Mouse (Mus musculus): ENCODE measurements at regions not wholly inside any gene's neighbourhood (a gene's known extent, or its start where the extent isn't known, plus 50 kb on each side); places are given as distances from the start of the nearest gene placed in this dataset.

DNA sequence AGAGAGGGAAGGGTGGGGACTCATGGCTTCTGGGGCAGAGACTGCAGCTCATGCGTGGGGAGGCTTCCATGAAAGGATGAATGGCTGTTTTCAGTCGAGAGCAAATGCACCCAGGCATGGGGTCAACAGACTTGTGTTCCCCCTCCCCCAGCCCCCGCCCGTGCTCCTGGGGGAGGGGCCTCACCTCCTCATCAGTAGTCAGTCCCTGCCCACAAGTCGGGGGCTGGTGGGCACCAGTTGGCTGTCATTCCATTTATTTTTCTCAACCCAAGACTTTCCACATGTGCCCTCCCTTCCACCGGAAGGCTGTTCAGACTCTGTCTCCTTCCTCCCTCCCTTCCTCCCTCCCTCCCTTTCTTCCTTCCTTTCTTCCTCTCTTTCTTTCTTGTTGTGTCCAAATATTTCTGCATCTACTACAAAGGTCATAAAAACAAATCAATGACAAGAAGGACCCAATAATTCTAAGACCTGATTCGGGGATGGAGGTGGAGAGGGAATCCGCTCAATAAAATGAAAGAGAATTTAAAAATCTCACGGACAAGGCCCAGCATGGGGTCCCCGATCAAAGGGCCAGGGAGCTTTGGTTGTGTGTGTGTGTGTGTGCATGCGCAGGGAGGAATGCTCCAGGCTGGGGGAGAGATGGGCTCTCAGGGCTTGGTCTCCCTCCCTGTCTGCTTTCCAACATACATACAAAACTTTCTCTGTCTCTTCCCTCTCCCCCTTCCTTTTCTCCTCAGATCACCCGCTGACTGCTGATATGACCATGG, 57.7 kb downstream of the Rpl14 start:
- no peak for DNase-seq

DNA sequence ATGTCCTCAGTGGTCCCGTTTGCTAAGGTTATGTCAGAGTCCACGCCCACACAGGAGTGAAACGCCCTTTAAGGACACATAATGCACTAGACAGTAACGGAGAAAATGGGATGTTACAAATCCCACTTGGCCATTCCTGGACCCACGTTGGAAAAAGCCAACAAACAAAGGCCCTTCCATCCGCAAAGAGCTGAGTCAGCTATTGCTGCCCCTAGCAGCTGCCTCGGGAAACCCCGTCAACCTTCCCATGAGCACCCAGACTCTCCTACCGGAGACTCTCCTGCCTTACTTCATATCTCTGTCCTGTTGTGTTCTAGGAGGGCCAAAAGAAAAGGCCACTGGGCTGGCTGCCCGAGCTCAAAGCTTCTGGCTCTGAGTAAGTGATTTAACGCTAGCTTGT, 58.4 kb downstream of the Rpl14 start:
- no peak for DNase-seq

DNA sequence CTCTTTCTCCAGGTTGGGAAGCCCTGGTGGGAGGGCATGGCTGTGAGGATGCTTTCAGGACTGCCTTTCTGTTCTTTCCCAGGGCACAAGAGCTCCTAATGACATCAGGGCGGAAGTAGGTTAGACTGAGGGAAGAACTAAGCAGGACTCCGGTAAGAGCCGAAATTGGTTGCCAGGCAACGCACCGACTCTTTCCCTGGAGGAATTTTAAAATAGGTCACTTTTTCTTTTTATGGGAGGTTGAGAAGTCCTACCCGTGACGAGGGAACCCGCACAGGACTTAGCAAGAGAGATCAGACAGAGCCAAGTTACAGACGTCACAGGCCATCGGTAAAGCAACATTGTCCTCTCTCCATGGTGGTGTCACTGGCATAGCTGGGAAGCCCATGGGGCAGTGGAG, 61.6 kb downstream of the Rpl14 start:
- no peak for DNase-seq

DNA sequence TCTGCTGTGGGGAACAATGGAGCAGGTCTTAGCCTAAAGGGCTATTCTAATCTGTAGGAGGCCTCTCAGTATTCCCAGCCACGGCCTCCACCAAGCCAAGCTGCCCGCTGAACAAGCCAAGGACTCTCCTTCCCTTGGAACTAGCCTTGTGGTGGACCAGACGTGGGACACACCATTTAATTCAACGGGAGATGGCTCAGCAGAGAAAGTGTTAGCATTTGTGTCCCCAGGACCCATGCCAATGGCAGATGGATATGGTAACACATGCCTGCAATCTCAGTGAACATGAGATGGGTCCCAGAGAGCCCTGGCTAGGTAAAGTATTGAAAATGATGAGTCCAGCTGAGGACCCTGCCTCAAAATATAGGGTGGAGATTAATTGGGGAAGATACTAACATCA, 71.4 kb downstream of the Rpl14 start:
- no peak for DNase-seq

DNA sequence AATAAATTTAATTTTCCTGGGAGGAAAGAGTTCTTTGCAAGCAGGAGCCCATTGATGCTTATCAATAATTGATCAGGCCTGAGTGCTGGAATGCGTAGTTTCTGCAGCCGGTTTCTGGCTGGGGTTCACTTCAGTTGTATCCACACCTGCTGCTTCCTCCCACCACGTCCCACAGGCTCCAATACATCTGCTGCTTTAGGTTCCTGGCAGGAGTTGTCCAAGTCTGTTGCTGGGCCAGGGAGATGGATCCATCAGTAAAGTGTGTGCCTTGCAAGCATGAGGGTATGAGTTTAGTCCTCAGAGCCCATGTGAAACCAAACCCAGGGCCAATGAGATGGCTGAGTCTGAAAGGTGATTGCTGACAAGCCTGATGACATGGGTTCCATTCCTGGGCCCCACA, 72.1 kb downstream of the Rpl14 start:
- no peak for DNase-seq

DNA sequence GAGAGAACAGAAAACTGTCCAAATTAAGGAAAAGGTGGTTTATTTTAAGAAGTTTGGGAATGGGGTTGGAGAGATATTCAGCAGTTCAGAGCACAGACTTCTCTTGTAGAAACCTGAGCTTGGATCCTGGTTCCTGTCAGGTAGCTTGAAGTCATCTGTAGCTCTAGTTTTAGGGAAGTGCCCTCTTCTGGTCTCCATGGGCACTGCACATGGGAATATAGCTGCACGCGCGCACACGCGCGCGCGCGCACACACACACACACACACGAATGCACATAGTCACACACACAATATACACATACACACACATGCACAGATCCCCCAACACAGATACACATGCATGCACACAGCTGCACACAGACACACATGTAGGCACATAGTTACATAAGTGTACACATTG, 74.5 kb downstream of the Rpl14 start:
- DNase-seq, result no peak

DNA sequence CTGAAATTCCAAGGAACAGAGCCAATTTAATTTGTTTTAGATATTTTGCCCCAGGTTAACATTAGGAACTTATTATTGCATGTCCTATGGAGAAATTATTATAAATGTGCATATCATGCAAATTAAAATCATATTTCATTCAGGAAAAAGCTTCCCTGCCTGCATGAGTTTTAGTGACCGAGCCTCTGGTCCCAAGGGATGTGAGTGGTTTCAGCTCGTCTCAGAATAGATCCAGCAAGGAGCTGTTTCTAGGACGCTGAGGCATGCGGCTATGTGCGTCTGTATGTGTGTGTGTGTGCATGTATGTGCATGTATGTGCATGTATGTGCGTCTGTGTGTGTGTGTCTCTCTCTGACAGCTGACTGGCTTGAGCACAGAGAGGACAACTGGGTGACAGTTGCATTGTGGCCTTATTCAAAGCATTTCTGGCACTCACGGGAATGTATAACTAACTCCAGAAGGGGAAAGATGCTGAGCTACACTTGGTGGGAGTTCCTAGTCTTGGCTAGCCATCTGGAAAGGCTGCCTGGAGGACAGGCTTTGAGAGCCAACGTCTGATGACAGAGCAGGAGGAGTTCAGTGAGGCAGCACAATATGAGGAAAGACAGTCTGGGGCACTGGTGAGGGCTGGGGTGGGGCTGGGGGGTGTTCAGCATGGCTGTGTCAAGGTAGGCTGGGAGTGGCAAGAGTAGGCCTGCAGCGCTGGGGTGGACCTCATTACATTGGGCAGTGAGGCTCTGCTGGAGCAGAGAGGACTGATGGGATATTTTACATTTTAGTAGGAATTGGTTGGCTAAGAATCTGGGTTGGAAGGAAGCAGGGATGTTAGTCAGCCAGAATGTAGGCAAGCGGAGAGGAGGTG, 75.8 kb downstream of the Rpl14 start:
- no peak for DNase-seq

DNA sequence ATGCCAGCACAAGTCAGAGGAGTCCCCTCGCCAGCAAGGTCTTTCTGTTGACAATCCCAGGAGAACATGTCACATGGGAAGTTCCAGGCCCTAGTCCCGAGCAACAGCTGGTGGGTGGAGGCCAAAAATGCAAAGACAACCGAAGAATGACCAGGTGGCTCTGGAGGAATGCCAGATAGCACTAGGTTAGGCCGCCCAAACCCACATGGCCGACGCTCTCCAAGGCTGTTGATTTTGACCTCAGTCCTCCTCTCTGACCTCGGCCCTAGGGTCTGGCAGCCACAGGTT, 76.4 kb downstream of the Rpl14 start:
- DNase-seq, result no peak

DNA sequence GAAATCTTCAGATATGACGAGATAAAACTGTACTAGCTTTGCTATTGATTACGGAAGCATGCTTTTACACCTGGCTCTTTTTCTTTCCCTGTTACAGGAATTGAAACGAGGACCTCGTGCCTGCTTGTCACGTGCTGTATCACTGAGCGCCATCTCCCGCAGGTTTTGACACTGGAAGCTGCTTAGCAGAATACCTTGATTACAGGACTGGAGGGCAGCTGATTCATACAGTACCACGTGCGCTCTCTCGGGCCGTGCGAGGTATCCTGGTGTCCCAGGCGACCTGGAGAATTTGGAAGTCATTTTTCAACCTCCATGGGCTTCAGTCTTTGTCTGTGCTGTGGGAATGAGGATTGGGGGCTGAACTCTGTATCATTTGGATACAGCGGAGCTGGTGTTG, 81.5 kb downstream of the Rpl14 start:
- no peak for DNase-seq

DNA sequence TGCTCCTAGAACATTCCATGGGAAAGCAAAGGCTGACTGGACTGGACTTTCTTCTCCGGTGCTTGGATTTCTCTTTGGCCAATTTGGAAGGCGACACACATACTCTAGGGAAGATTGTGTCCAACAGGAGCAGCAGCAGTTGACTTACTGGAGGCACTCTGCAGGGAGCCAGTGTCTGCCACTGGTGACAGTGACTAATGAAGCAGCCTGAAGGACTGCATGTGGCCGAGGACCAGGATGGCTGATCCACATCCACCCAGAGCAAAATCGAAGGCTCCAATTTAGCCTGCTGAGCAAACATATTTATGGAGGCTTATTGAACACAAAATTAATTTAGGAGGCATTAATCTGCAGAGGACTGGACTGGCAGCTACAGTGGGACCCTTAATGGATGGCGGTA, 81.9 kb downstream of the Rpl14 start:
- DNase-seq, result no peak

DNA sequence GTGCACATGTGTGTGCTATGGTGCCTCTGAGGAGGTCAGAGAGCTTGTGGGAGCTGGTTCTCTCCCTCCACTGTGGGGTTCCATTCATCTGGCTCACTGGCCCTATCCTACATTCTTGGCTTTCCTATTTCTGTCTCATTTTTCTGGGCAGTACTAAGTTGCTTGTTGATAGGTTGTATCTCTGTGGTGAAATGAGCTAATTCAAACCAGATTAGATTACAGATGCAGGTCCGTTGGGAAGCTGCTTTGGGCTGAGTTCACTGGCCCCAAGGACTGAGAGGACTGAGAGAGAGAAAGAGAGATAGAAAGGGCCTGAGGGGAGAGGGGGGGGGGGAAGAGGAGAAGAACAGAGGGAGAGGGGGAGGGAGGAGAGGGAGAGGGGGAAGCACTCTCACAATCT, 83.5 kb downstream of the Rpl14 start:
- DNase-seq, result no peak

DNA sequence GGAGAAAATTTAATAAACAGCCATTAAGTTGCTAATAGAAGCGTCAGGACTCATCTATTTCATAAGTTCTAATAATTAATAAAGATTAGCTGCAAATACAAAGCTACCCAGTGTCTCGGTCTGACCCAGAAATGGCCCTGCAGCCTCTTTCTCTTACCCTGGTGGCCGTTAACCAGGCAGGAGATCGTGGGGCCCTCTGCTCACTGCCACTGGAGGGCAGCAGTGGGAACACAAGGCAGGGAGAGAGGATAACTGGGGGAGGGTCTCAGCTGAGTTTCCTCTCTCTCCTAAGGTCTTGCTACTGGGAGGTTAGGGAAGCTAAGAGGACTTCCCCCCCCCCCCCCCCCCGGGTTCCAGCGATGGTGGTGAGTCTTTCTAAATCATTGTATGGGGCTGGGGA, 85.7 kb downstream of the Rpl14 start:
- peak; percentile 69 for DNase-seq

DNA sequence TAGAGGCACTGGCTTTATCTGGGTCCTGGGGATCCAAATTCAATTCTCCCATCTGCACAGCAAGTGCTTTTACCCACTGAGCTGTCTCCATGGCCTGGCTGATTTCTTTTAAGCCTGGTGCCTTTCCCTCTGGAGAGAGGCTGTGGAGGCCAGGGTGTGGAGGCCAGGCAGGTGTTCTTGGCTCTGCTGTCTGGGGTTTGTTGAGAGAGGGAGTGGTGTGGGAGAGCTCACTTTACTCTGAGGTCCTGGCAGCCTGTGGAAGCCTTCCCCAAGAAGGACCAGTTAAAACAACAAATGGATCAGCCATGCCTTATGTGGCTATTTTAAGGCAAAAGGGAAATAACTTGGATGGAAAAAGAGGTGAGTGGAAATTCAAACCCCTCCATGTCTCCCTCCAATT, 86.5 kb downstream of the Rpl14 start:
- no peak for DNase-seq

DNA sequence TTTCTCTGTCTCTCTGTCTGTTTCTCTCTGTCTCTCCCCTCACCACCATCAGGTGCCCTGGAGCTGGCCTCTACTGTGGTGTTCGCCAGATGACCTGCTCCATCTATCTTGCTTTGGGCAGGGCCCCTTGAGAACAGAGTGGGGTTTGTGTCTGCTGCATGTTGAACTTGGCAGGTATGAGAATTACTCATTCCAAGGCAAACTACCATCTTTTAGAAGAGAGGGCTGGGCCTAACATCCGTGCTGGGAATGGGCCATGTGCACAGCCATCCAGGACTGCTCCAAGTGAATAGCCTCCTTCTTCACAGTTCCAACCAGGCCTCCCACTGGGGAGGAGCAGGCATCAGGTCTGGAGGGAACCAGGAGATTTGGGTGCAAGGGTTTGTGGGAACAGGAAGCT, 87.3 kb downstream of the Rpl14 start:
- no peak for DNase-seq

DNA sequence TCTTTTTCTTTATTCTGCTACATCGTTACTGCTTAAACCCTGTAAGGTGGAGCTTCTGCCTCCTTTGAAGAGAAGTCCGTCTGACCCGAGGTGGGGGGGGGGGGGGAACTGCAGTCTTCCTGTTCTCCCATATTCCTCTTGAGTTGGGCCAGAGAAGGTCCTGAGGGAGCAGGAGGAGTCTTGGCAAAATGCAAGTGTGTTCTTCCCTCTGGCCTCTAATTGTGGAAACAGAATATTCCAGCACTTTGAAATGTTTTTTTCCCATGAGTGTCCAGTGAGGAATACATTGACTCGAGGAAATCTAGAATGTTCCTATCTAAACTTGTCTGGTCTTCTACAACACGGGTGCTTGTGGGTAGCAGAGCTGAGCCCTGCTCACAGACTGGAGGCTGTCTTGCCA, 90.0 kb downstream of the Rpl14 start:
- no peak for DNase-seq

DNA sequence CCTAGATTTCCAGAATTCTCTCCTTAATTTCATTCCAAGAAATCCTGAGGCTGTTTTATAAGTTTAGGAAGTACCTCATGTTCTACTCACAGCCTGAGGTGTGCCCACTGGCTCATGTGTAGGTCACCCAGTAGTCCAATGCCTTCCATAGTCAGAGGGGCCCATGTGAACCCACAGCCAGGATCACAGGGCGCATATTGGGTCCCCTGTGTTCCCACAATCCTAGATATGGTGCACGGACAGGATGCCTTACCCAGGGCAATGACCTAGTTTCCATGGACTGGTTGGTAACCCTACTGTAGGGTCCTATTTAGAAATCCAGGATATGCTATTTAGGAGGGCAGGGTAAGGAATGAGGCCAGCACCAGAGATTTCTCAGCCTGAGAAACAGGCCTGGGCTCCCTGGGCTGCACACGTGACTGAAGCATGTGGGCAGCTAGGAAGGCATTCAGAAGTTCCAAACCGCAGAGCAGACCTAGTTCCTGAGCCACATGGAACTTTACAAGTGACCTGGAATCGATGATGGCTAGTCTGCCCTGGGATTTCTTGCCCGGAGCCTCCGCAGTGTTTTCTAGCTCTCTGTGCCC, 90.5 kb downstream of the Rpl14 start:
- no peak for DNase-seq

DNA sequence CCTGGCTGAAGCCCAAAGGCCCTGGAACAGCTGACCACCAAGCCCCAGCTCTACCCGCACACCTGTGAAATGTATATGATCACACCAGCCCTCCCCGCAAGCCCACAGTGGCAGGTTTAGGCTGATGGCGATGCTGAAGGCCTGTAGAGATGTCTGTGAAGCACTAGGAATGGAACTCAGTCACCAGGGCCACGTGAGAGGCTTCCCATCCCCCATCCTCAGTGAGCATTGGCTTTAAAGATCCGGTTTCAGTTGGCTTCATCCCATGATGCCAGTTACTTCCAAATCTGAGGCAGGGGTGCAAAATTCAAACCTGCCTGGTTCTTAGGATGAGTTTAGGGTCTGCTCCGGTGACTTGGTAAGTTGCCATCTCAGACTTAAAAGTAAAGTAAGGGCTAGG, 91.9 kb downstream of the Rpl14 start:
- no peak for DNase-seq

DNA sequence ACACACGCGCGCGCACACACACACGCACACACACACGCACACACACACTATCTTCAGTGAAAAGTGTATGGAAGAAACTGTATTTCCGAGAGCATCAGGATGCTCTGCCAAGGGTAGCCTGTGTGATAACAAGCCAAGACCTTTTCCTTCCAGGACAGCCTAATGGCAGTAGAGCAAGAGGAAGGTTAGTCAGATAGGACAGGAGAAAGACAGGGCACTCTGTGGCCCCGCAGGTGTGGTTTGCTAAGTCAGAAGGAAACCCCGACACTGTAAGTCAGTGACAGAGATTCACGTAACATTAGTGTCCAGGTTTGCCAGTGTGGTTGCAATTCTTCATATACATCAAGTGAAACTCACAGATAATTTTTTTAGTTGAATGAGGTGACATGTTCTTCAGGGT, 92.8 kb downstream of the Rpl14 start:
- no peak for DNase-seq

DNA sequence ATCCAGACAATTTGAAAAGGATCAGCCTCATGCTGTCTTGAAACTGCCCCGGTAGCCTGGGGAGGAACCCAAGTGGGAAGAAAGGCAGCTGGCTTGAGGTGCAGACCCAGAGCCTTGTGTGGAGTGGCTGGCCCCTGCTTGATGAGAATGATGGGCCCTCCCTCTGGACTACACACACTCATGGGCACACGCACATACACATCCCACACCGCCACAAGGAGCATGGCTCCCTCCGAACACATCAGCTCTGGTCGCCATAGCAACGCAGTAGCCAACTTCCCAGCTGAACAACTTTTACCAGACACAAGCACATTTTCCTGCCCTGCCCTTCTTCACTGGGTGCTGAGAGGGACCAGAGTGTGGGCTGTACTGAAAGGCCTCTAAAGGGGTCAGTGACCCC, 101.2 kb downstream of the Rpl14 start:
- no peak for DNase-seq

DNA sequence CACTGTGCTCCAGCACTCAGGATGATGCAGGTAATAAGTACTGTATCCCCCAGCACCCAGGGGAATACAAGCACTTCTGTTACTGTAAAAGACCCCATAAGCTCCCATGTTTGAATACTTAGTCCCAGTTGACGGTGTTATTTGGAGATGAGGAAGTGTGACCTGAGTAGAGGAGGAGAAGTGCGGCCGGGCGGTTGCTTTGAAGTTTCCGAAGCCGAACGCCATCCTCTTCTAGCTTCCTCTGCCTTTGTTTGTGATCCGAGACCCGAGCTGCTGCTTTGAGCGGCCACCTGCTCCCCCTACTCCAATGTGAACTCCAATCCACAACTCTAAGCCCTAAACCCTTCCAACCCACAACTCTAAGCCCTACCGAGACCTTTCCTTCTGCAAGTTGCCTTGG, 103.6 kb downstream of the Rpl14 start:
- DNase-seq, result no peak

DNA sequence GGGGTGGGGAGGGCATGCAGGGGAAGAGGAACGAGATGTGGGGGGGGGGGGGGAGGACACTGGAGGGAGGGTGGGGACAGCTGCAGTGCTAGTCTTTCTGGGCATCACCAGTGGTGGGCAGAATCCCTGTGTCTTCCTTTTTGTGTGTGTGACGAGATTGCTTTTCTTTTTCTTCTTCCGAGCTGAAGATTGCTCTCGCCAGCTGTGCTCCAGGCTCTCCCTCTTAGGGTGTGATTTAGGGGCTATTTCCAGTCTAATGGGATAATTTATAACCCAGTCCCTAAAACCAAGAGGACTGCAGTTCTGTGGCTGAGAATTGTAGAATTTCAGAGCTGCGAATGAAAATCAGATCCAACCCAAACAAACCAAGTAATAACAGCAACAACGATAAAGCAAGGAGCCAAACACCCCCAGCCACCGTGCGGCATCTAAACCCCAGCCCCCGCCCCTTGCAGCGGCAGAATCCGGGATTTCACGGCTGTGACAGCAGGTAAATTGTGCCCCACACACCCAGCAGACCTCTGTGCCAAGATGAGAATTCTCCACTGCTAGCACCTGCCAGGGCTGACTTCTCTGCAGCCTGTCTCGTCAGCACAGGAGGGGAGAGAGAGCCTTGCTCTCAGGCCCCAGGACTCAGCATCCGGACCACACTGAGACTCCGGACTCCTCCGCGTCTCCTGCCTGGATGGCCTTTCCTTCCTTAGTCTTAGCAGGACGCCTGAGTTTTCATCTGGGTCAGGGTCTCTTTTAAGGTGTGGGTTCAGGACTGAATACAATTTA, 104.3 kb downstream of the Rpl14 start:
- DNase-seq, result peak; percentile 52

DNA sequence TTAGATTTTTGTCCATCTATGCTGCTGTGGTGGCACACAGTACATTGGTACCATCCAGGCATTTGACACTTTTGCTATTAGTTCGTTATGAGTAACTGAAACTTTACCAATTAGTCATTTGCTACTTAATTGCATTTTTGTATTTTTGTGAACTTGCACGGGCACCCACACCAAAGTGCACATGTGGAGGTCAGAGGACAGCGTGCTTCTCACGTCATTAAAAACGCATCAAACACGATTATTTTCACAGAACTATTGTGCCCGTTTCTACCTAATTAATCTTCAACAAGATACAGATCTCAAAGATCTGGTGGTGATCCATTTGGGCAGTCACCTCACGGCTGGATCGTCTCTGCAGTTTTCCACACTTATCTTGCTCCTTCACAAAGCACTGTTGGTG, 105.1 kb downstream of the Rpl14 start:
- no peak for DNase-seq

DNA sequence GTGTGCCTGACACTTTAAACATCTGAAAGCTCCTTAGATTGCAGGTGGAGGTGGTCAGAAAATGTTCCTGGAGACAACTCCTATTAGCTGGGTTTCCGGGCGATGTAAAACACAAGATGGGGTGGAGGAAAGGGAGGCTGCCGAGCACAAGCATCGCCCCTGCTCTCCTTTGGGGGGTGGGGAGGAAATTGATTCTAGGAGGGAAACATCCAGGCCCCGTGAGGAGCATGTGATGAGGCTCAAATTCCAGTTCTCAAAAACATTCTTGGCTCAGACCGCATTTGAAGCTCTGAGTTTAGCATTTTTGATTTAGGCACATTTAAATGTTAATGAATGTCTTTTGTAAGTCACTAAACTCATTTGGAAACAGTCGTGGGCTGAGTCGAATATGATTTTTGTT, 105.5 kb downstream of the Rpl14 start:
- DNase-seq, result peak; percentile 58

DNA sequence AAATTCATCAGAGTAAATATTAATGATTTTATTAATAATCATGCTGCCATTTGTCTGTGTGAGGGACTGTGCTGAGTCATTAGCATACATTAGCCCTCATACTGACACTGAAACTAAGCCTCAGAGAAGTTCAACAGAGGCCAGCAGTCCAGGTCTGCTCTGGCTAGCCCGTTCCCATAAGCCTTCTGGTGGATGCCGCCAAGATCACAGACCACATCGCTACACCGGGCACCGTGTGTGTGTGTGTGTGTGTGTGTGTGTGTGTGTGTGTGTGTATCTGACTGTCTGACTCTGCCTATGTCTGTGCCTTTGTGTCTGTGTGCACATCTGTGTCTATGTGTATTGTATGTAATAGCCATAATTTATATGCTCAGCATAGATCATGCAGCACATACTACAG, 106.0 kb downstream of the Rpl14 start:
- no peak for DNase-seq
